Comparison of ENCODE assay signal across 19 mouse cellular contexts in genomic region chr7:105577377-105577871, GRCm38 (mm10). TPM values are rescaled to one million over a fixed set of nuclear protein-coding genes. Genes with fewer than 3 reads are reported as not detected.
DNase-seq lines count a peak whose midpoint lies in the region; ATAC-seq and TF ChIP-seq lines count a peak whose summit lies in the region.
"Had no signal": no experiment of that assay in that cellular context is flagged by ENCODE, and none has a peak within 500 bp of the region (broad histone marks: within the 10 kb centered on the region; RNA-seq: fewer than 3 reads in every experiment).

No protein-coding gene starts in this region.

- no peaks in the 10 kb centered on the region for H3K27me3 ChIP-seq in cerebellum, adult 2 months (ENCODE audit: control insufficient read depth, insufficient read depth, low read length)
- H3K27me3 ChIP-seq: embryonic facial prominence, embryonic 13.5 days; heart, embryonic 12.5 days; hindbrain, embryonic 15.5 days; Patski had no signal

- 25% methylated on average over 6 of the region's 6 CpGs for WGBS in cerebellum, adult 2 months

- peak overlapping the region; percentile 80 for H3K27ac ChIP-seq in cerebellum, adult 2 months (ENCODE audit: insufficient read depth, low read length)
- H3K27ac ChIP-seq in left cerebral cortex, adult 2 months, result peak overlapping the region; percentile 61
- H3K27ac ChIP-seq: embryonic facial prominence, embryonic 13.5 days; forebrain, embryonic 12.5 days; hindbrain, embryonic 15.5 days had no signal

- peak overlapping the region; percentile 28 for H3K4me3 ChIP-seq in cerebellum, adult 2 months (replicated peaks; ENCODE audit: insufficient read depth, low read depth, low read length)
- H3K4me3 ChIP-seq in left cerebral cortex, adult 2 months, result no peak overlapping the region
- H3K4me3 ChIP-seq: embryonic facial prominence, embryonic 13.5 days; forebrain, embryonic 12.5 days; heart, embryonic 12.5 days; hindbrain, embryonic 15.5 days had no signal

- ATAC-seq in cerebellum, adult (ENCODE audit: insufficient number of reproducible peaks, low FRiP score, low TSS enrichment), result no peak
- ATAC-seq: activated CD4-positive, CD25-positive, alpha-beta regulatory T cell, adult 4 months; forebrain, embryonic 16.5 days; intestine, embryonic 16.5 days; Patski had no signal

- TF ChIP-seq POLR2A in cerebellum, adult 2 months (IDR thresholded peaks at IDR 0.05; ENCODE audit: borderline replicate concordance, insufficient read depth, low read length), result no peak

- intact Hi-C loops in left cerebral cortex, adult 2 months (cut with DNase I), result no loop called here

- no peak for TF ChIP-seq CTCF in cerebellum, adult 2 months (IDR thresholded peaks at IDR 0.05; ENCODE audit: borderline replicate concordance, insufficient read depth, low read depth, low read length)
- TF ChIP-seq CTCF in left cerebral cortex, adult 2 months (IDR thresholded peaks at IDR 0.05), result no peak

- peaks cover 54% of the 10 kb centered on the region for H3K4me1 ChIP-seq in cerebellum, adult 2 months (ENCODE audit: control insufficient read depth, insufficient read depth, low read length)

- DNase-seq in cerebellum, adult 2 months, result peak; percentile 45 to 65
- no peak for DNase-seq in left cerebral cortex, adult 2 months (ENCODE audit: extremely low spot score in 1 of 2, low spot score in 2 of 2)
- DNase-seq in left cerebral cortex, adult 11 months (ENCODE audit: low spot score), result no peak
- DNase-seq in cerebellum, adult 9-11 months, result peak; percentile 51
- no peak for DNase-seq in urinary bladder, postnatal 14 days (ENCODE audit: low spot score)
- DNase-seq: adrenal gland, postnatal 14 days; gastrocnemius, postnatal 14 days had no signal

RNA-seq across cellular contexts. Expression of gene Apbb1, which starts 4.0 kb away (rescaled TPM):
- 441 and 475 TPM in 2 replicates for polyA plus RNA-seq in cerebellum, adult 2 months (2012; rRNA removed)
- total RNA-seq in left cerebral cortex, adult 2 months (2021), result 100 to 1,000 TPM; 440 to 458 TPM

RNA-seq across cellular contexts. Expression of gene Hpx, which starts 22.5 kb away (rescaled TPM):
- polyA plus RNA-seq in cerebellum, adult 2 months (2012; rRNA removed), result 0.60 and 0.61 TPM in 2 replicates
- under 1 TPM; 0.30 to 0.68 TPM for total RNA-seq in left cerebral cortex, adult 2 months (2021)
- total RNA-seq: CH12.LX; gastrocnemius, postnatal 14 days; heart, postnatal 25 days had no signal
- polyA plus RNA-seq: activated CD4-positive, CD25-positive, alpha-beta regulatory T cell, adult 4 months; hindbrain, embryonic 11.5 days had no signal

RNA-seq across cellular contexts. Expression of gene Smpd1, which starts 23.3 kb away (rescaled TPM):
- 102 and 108 TPM in 2 replicates for polyA plus RNA-seq in cerebellum, adult 2 months (2012; rRNA removed)
- total RNA-seq in left cerebral cortex, adult 2 months (2021), result 100 to 1,000 TPM in 1 of 2 experiments, 10 to 100 TPM in 1; 96.9 to 107 TPM

RNA-seq across cellular contexts. Expression of gene Trim3, which starts 55.9 kb away (rescaled TPM):
- 332 and 385 TPM in 2 replicates for polyA plus RNA-seq in cerebellum, adult 2 months (2012; rRNA removed)
- 100 to 1,000 TPM; 151 to 165 TPM for total RNA-seq in left cerebral cortex, adult 2 months (2021)

Comparison
In these comparisons a context has a peak if more than half of its experiments do, and no peak if none do; other contexts are left out.
1. DNase-seq: peak in cerebellum, adult 2 months (2 of 2) and cerebellum, adult 9-11 months (single experiment); none in left cerebral cortex, adult 2 months (0 of 2), left cerebral cortex, adult 11 months (single experiment) and urinary bladder, postnatal 14 days (single experiment).